Mouse (Mus musculus) kidney, embryonic 14.5 days (tissue): ENCODE measurements around the gene S100pbp. TPM values are rescaled to one million over a fixed set of nuclear protein-coding genes. Genes with fewer than 3 reads are reported as not detected.
A peak's percentile ranks its signal among the peaks of the same experiment; 100 is the strongest.

Source experiments
- ATAC-seq: fragments of 200-750 bp; cut with Nextera tagmentation; 2 replicates; pipeline ENCODE4 v1.8.0; 2017; ENCODE audit warnings: moderate number of reproducible peaks, mild to moderate bottlenecking, moderate TSS enrichment, moderate library complexity; ENCODE audit not compliant: low FRiP score, low TSS enrichment
- H3K27ac ChIP-seq: fragments of 300-500 bp; sonication (generic); 2 replicates; pipeline ENCODE4 v1.5.1; 2014; ENCODE audit warnings: low read depth, mild to moderate bottlenecking, low read length, moderate library complexity, mixed read lengths
- H3K27me3 ChIP-seq: fragments of 300-500 bp; sonication (generic); 2 replicates; pipeline ENCODE4 v1.6.1; 2014; ENCODE audit warnings: mild to moderate bottlenecking, low read length; ENCODE audit not compliant: control insufficient read depth, insufficient read depth
- H3K36me3 ChIP-seq: fragments of 300-500 bp; sonication (generic); 2 replicates; pipeline ENCODE4 v1.6.1; 2014; ENCODE audit warnings: low read length, mixed read lengths; ENCODE audit not compliant: control insufficient read depth, insufficient read depth
- H3K4me1 ChIP-seq: fragments of 300-500 bp; sonication (generic); 2 replicates; pipeline ENCODE4 v1.6.1; 2014; ENCODE audit warnings: low read length, mixed read lengths; ENCODE audit not compliant: control insufficient read depth, insufficient read depth
- H3K4me2 ChIP-seq: fragments of 300-500 bp; sonication (generic); replicated peaks from 2 replicates; pipeline ENCODE4 v1.6.1; 2014; ENCODE audit warnings: low read depth, mild to moderate bottlenecking, low read length
- H3K4me3 ChIP-seq: fragments of 300-500 bp; sonication (generic); 2 replicates; pipeline ENCODE4 v1.5.1; 2014; ENCODE audit warnings: mild to moderate bottlenecking, low read length
- H3K9ac ChIP-seq: fragments of 300-500 bp; sonication (generic); 2 replicates; pipeline ENCODE4 v1.6.1; 2014; ENCODE audit warnings: low read depth, mild to moderate bottlenecking, low read length, moderate library complexity
- H3K9me3 ChIP-seq: fragments of 300-500 bp; sonication (generic); 2 replicates; pipeline ENCODE4 v1.6.1; 2016; ENCODE audit warnings: low read length; ENCODE audit not compliant: control insufficient read depth
- WGBS: fragments of 180-500 bp; shearing (Covaris S2); extraction: QIAGEN DNeasy Blood & Tissue Kit; methylation state at CpG from one replicate; pipeline ENCODE4 v1.1.7; 2014; 5-methylcytosine and 5-hydroxymethylcytosine counted together
- polyA plus RNA-seq: library from polyadenylated mRNA; unstranded; fragments of >200 nt; fragmentation: Nextera tagmentation; extraction: Ambion mirVana; gene quantifications from 2 replicates; pipeline ENCODE4 v1.2.1, GENCODE M21; 2014

The S100pbp gene
- polyA plus RNA-seq, 1 experiment from 2014 or later = 28.9 TPM

- Histone ChIP-seq H3K9me3 (no peaks in the 10 kb centered on the region), H3K9ac (no peak overlapping the region), H3K27me3 (peaks cover 26% of the 10 kb centered on the region), H3K4me3 (peak overlapping the region; percentile 32; the same call in 1 of the 2 replicates), H3K36me3 (no peaks in the 10 kb centered on the region), H3K4me2 (peak overlapping the region; percentile 57; the same call in 1 of the 2 replicates), H3K27ac (no peak overlapping the region), H3K4me1 (peaks cover 19% of the 10 kb centered on the region)
- ATAC-seq = no peak
- 25% methylated on average over 9 of the region's 9 CpGs for WGBS
Measured at GRCm38 (mm10) chr4:129106073-129106472, 83.5 kb downstream of the S100pbp start.

DNA sequence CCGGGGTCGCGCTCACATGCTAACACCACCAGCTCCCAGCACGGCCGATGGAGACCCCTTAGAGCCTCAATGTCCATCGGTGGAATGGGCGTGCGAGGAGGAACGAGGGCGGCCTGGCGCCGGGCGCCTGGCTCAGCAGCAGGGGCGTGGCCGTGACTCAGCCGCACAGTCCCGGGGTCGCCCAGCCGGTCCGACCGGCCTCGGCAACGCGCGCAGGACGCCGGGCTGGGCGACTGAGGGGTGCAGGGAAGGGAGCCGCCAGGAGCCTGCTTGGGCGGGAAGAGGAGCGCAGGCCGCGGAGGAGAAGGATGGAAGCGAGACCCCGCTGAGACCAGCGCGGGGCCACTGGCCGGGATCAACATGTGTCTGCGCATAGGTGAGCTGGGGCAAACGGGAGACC lies 84.2 kb downstream of the S100pbp start, which contains the start of gene Tmem54:
Gene Tmem54, plus strand, starts transcription at position 193 of the 400 bp plus-strand sequence.
- H3K27me3 ChIP-seq = peaks cover 26% of the 10 kb centered on the region
- WGBS = 3% methylated on average over 39 of the region's 40 CpGs
- H3K27ac ChIP-seq = no peak within 1 kb of the TSS
- ATAC-seq = peak; percentile 59; the same call in 1 of the 2 replicates
- peak within 1 kb of the TSS; percentile 25; the same call in 1 of the 2 replicates for H3K9ac ChIP-seq
- H3K4me1 ChIP-seq = peaks cover 13% of the 10 kb centered on the region
- peak within 1 kb of the TSS; percentile 57 for H3K4me2 ChIP-seq
- H3K4me3 ChIP-seq = peak within 1 kb of the TSS; percentile 32
- H3K36me3 ChIP-seq = no peaks in the 10 kb centered on the region
- no peaks in the 10 kb centered on the region for H3K9me3 ChIP-seq

- peaks cover 6% of the 10 kb centered on the region; the same call in 1 of the 2 replicates for H3K4me1 ChIP-seq
- no peak overlapping the region for H3K27ac ChIP-seq
- no peaks in the 10 kb centered on the region for H3K9me3 ChIP-seq
- H3K27me3 ChIP-seq = peaks cover 25% of the 10 kb centered on the region
- no peak overlapping the region for H3K4me3 ChIP-seq
- no peak for ATAC-seq
- H3K36me3 ChIP-seq = no peaks in the 10 kb centered on the region
- no peak overlapping the region for H3K9ac ChIP-seq
- 84% methylated on average over 14 of the region's 14 CpGs for WGBS
- H3K4me2 ChIP-seq = no peak overlapping the region
Measured at GRCm38 (mm10) chr4:129102133-129102829, 87.2 kb downstream of the S100pbp start.

Other genes starting within 250 kb of the S100pbp start
- gene Azin2, start 227.3 kb downstream of the S100pbp start, polyA plus RNA-seq = 16.0 and 17.0 TPM in 2 replicates
- gene Ak2, start 197.8 kb downstream of the S100pbp start, polyA plus RNA-seq = 152 and 171 TPM in 2 replicates
- 6.0 and 7.6 TPM in 2 replicates for gene Rnf19b, start 131.5 kb downstream of the S100pbp start, polyA plus RNA-seq
- 8.5 and 10.0 TPM in 2 replicates for gene Tmem54, start 84.2 kb downstream of the S100pbp start, polyA plus RNA-seq
- 0.83 TPM in 2 replicates for gene Hpca, start 67.7 kb downstream of the S100pbp start, polyA plus RNA-seq
- gene Fndc5, start 52.7 kb downstream of the S100pbp start, polyA plus RNA-seq = 4.3 and 5.7 TPM in 2 replicates
- 68.4 and 92.6 TPM in 2 replicates for gene Yars, start within 50 bp of the S100pbp start, polyA plus RNA-seq
- gene C77080, start 71.7 kb upstream of the S100pbp start, polyA plus RNA-seq = 7.3 and 7.8 TPM in 2 replicates
- gene Sync, start 97.9 kb upstream of the S100pbp start, polyA plus RNA-seq = 0.63 and 0.84 TPM in 2 replicates
- gene Rbbp4, start 145.6 kb upstream of the S100pbp start, polyA plus RNA-seq = 421 and 437 TPM in 2 replicates
- 50.2 and 70.1 TPM in 2 replicates for gene Zbtb8os, start 146.0 kb upstream of the S100pbp start, polyA plus RNA-seq
- gene Zbtb8a, start 188.4 kb upstream of the S100pbp start, polyA plus RNA-seq = 7.9 and 13.3 TPM in 2 replicates